Mouse (Mus musculus) cerebellum, adult 2 months (tissue): ENCODE measurements around the gene B230217C12Rik. TPM values are rescaled to one million over a fixed set of nuclear protein-coding genes. Genes with fewer than 3 reads are reported as not detected.
"Not testable (repeated sequence)": the region's sequence is repeated elsewhere in the genome, so short reads cannot be mapped to it uniquely, and the experiment has no call there.

Experiments used
- DNase-seq, 2 experiments: peaks; one replicate each; pipeline ENCODE4 v3.0.0; 2021
- H3K27ac ChIP-seq: fragments of 200-500 bp; 2 replicates; pipeline ENCODE4 v1.5.1; 2012; ENCODE audit warnings: low read length, control low read depth, inconsistent platforms; ENCODE audit not compliant: insufficient read depth
- H3K27me3 ChIP-seq: fragments of 200-500 bp; 2 replicates; pipeline ENCODE4 v1.6.1; 2012; ENCODE audit warnings: inconsistent platforms, mild to moderate bottlenecking, low read length, moderate library complexity; ENCODE audit not compliant: control insufficient read depth, insufficient read depth
- H3K4me1 ChIP-seq: fragments of 200-500 bp; 2 replicates; pipeline ENCODE4 v1.6.1; 2011; ENCODE audit warnings: low read length; ENCODE audit not compliant: control insufficient read depth, insufficient read depth
- H3K4me3 ChIP-seq: fragments of 200-500 bp; replicated peaks from 2 replicates; pipeline ENCODE3; 2011; ENCODE audit warnings: mild to moderate bottlenecking, low read depth, low read length, control low read depth; ENCODE audit not compliant: insufficient read depth
- CTCF ChIP-seq: fragments of 200-500 bp; IDR thresholded peaks from 2 replicates; pipeline ENCODE4 v1.5.1; 2011; ENCODE audit warnings: low read depth, mild to moderate bottlenecking, control low read depth, low read length, moderate library complexity, borderline replicate concordance; ENCODE audit not compliant: insufficient read depth
- POLR2A ChIP-seq: fragments of 200-500 bp; IDR thresholded peaks from 2 replicates; pipeline ENCODE4 v1.6.1; 2011; ENCODE audit warnings: low read length, control low read depth, borderline replicate concordance; ENCODE audit not compliant: insufficient read depth
- WGBS: fragments of 180-500 bp; shearing (Covaris S2); methylation state at CpG from one replicate; pipeline ENCODE4 v1.1.7; 2018; 5-methylcytosine and 5-hydroxymethylcytosine counted together
- polyA plus RNA-seq: library from polyadenylated mRNA; depleted of rRNA; stranded (reverse); fragments of >200 nt; gene quantifications from 2 replicates; pipeline ENCODE4 v1.2.3, GENCODE M21; 2012

The B230217C12Rik gene
- polyA plus RNA-seq, 1 experiment = 117 TPM

GRCm38 (mm10) chr11:97829913-97830476 lies 10.6 kb upstream of the B230217C12Rik start:
- no peak overlapping the region for H3K27ac ChIP-seq
- no peak for TF ChIP-seq POLR2A
- H3K4me3 ChIP-seq = no peak overlapping the region
- H3K4me1 ChIP-seq = peaks cover 2% of the 10 kb centered on the region; the same call in 1 of the 2 replicates
- no peak for DNase-seq
- no peaks in the 10 kb centered on the region for H3K27me3 ChIP-seq
- WGBS = 77% methylated on average over 12 of the region's 12 CpGs

- H3K4me3 ChIP-seq = no peak overlapping the region
- 88% methylated on average over 6 of the region's 6 CpGs for WGBS
- no peak overlapping the region for H3K27ac ChIP-seq
- no peak for DNase-seq
- TF ChIP-seq CTCF (no peak), POLR2A (no peak)
- H3K27me3 ChIP-seq = no peaks in the 10 kb centered on the region
- H3K4me1 ChIP-seq = no peaks in the 10 kb centered on the region
Measured at GRCm38 (mm10) chr11:97830501-97830900, 10.1 kb upstream of the B230217C12Rik start.

- Histone ChIP-seq H3K4me1 (no peaks in the 10 kb centered on the region), H3K4me3 (no peak overlapping the region), H3K27ac (no peak overlapping the region), H3K27me3 (no peaks in the 10 kb centered on the region)
- TF ChIP-seq CTCF (no peak), POLR2A (no peak)
- no peak for DNase-seq
- WGBS = 81% methylated on average over 11 of the region's 11 CpGs
Measured at GRCm38 (mm10) chr11:97832001-97832400, 8.6 kb upstream of the B230217C12Rik start.

- no peak for TF ChIP-seq CTCF
- no peak for TF ChIP-seq POLR2A
- no peak for DNase-seq
- Histone ChIP-seq H3K27ac (no peak overlapping the region), H3K27me3 (no peaks in the 10 kb centered on the region), H3K4me1 (no peaks in the 10 kb centered on the region), H3K4me3 (no peak overlapping the region)
- 77% methylated on average over 15 of the region's 15 CpGs for WGBS
Measured at GRCm38 (mm10) chr11:97833352-97833751, 7.2 kb upstream of the B230217C12Rik start.

- Histone ChIP-seq H3K27ac (no peak overlapping the region), H3K4me3 (no peak overlapping the region), H3K4me1 (peaks cover 2% of the 10 kb centered on the region; the same call in 1 of the 2 replicates), H3K27me3 (no peaks in the 10 kb centered on the region)
- TF ChIP-seq POLR2A (no peak), CTCF (no peak)
- no peak for DNase-seq
- 64% methylated on average over 8 of the region's 8 CpGs for WGBS
Measured at GRCm38 (mm10) chr11:97836541-97836940, 4.0 kb upstream of the B230217C12Rik start.

GRCm38 (mm10) chr11:97837051-97837450 lies 3.5 kb upstream of the B230217C12Rik start:
- H3K4me1 ChIP-seq, DNase-seq, H3K27ac ChIP-seq, H3K27me3 ChIP-seq, H3K4me3 ChIP-seq: not testable (repeated sequence)
- 72% methylated on average over 9 of the region's 9 CpGs for WGBS

- 84% methylated on average over 7 of the region's 7 CpGs for WGBS
- H3K4me1 ChIP-seq = peaks cover 2% of the 10 kb centered on the region; the same call in 1 of the 2 replicates
- no peaks in the 10 kb centered on the region for H3K27me3 ChIP-seq
- no peak overlapping the region for H3K27ac ChIP-seq
- TF ChIP-seq POLR2A (no peak), CTCF (no peak)
- no peak overlapping the region for H3K4me3 ChIP-seq
- no peak for DNase-seq
Measured at GRCm38 (mm10) chr11:97837641-97838149, 2.9 kb upstream of the B230217C12Rik start.

- 39% methylated on average over 10 of the region's 10 CpGs for WGBS
- DNase-seq = no peak
- Histone ChIP-seq H3K4me3 (no peak overlapping the region), H3K27me3 (no peaks in the 10 kb centered on the region), H3K27ac (no peak overlapping the region), H3K4me1 (peaks cover 2% of the 10 kb centered on the region; the same call in 1 of the 2 replicates)
- no peak for TF ChIP-seq POLR2A
Measured at GRCm38 (mm10) chr11:97838779-97839440, 1.7 kb upstream of the B230217C12Rik start.
